Mouse (Mus musculus) MEL (cell line): Measurements from ENCODE around the gene Cadm2. TPM values are rescaled to one million over a fixed set of nuclear protein-coding genes. Genes with fewer than 3 reads are reported as not detected.

Source experiments
- DNase-seq: peaks from one replicate; pipeline ENCODE4 v3.0.0; 2011; ENCODE audit warnings: low read depth, low spot score
- H3K27ac ChIP-seq: 2 replicates; pipeline ENCODE4 v1.5.1; 2012; ENCODE audit warnings: low read depth, mild to moderate bottlenecking, control low read depth, low read length, moderate library complexity; ENCODE audit not compliant: control insufficient read depth
- H3K27me3 ChIP-seq, 2 experiments: fragments of 150-350 bp in 1 of 2; sonication (generic) in 1 of 2; 2 replicates each; pipeline ENCODE4 v1.6.1; 2012; ENCODE audit warnings: low read length in 2 of 2, mild to moderate bottlenecking in 2 of 2, improper control_type of control experiment in 1 of 2, moderate library complexity in 1 of 2; ENCODE audit not compliant: insufficient read depth in 2 of 2, control insufficient read depth in 1 of 2
- H3K36me3 ChIP-seq, 2 experiments: 2 replicates each; pipeline ENCODE4 v1.6.1; 2012 to 2014; ENCODE audit warnings: low read length in 2 of 2, improper control_type of control experiment in 1 of 2, inconsistent platforms in 1 of 2, mild to moderate bottlenecking in 1 of 2; ENCODE audit not compliant: insufficient read depth in 2 of 2, control insufficient read depth in 1 of 2
- H3K4me1 ChIP-seq, 2 experiments: fragments of 150-350 bp in 1 of 2; sonication (generic) in 1 of 2; 2 replicates each; pipeline ENCODE4 v1.6.1; 2012; ENCODE audit warnings: low read length in 2 of 2, improper control_type of control experiment in 1 of 2, mild to moderate bottlenecking in 1 of 2; ENCODE audit not compliant: insufficient read depth in 2 of 2, control insufficient read depth in 1 of 2
- H3K4me3 ChIP-seq, 2 experiments: fragments of 150-350 bp in 1 of 2; sonication (generic) in 1 of 2; 2 replicates each; pipeline ENCODE4 v1.5.1; 2012; ENCODE audit warnings: low read depth in 2 of 2, low read length in 2 of 2, mild to moderate bottlenecking in 2 of 2, moderate library complexity in 2 of 2, control low read depth in 1 of 2, improper control_type of control experiment in 1 of 2; ENCODE audit not compliant: control insufficient read depth in 1 of 2, insufficient read depth in 1 of 2
- H3K79me2 ChIP-seq: 2 replicates; pipeline ENCODE4 v1.6.1; 2012; ENCODE audit warnings: mild to moderate bottlenecking, low read length, moderate library complexity; ENCODE audit not compliant: control insufficient read depth, poor library complexity, insufficient read depth
- H3K9ac ChIP-seq: 2 replicates; pipeline ENCODE4 v1.6.1; 2012; ENCODE audit warnings: low read depth, mild to moderate bottlenecking, control low read depth, low read length, moderate library complexity; ENCODE audit not compliant: control insufficient read depth, poor library complexity, severe bottlenecking
- H3K9me3 ChIP-seq: fragments of 150-350 bp; sonication (generic); replicated peaks from 2 replicates; pipeline ENCODE4 v1.6.1; 2012; ENCODE audit warnings: mild to moderate bottlenecking, low read length, improper control_type of control experiment, moderate library complexity; ENCODE audit not compliant: insufficient read depth
- CHD1 ChIP-seq: IDR thresholded peaks from 2 replicates; pipeline ENCODE4 v1.6.1; 2012; ENCODE audit warnings: low read depth, mild to moderate bottlenecking, inconsistent platforms, low read length, improper control_type of control experiment
- CHD2 ChIP-seq: IDR thresholded peaks from 2 replicates; pipeline ENCODE4 v1.6.1; 2011; ENCODE audit warnings: low read length, improper control_type of control experiment
- E2F4 ChIP-seq: IDR thresholded peaks from 2 replicates; pipeline ENCODE4 v1.6.1; 2011; ENCODE audit warnings: low read depth, low read length, improper control_type of control experiment, borderline replicate concordance
- ELF1 ChIP-seq: IDR thresholded peaks from 2 replicates; pipeline ENCODE4 v1.6.1; 2014; ENCODE audit warnings: low read depth, mild to moderate bottlenecking, inconsistent platforms, low read length, improper control_type of control experiment, moderate library complexity
- HCFC1 ChIP-seq: IDR thresholded peaks from 2 replicates; pipeline ENCODE4 v1.6.1; 2012; ENCODE audit warnings: low read depth, mild to moderate bottlenecking, inconsistent platforms, low read length, improper control_type of control experiment, moderate library complexity
- JUND ChIP-seq: IDR thresholded peaks from 2 replicates; pipeline ENCODE4 v1.6.1; 2011; ENCODE audit warnings: low read depth, mild to moderate bottlenecking, improper control_type of control experiment, low read length
- KAT2A ChIP-seq: conservative IDR thresholded peaks from 2 replicates; pipeline ENCODE4 v1.6.1; 2012; ENCODE audit warnings: low read depth, low read length, improper control_type of control experiment, inconsistent platforms
- MAX ChIP-seq: IDR thresholded peaks from 2 replicates; pipeline ENCODE4 v1.6.1; 2011; ENCODE audit warnings: low read length, improper control_type of control experiment
- MAZ ChIP-seq: IDR thresholded peaks from 2 replicates; pipeline ENCODE4 v1.6.1; 2012; ENCODE audit warnings: low read depth, mild to moderate bottlenecking, inconsistent platforms, low read length, improper control_type of control experiment
- MXI1 ChIP-seq: IDR thresholded peaks from 2 replicates; pipeline ENCODE4 v1.6.1; 2011; ENCODE audit warnings: mild to moderate bottlenecking, low read depth, low read length, improper control_type of control experiment
- MYB ChIP-seq: IDR thresholded peaks from 2 replicates; pipeline ENCODE4 v1.6.1; 2011; ENCODE audit warnings: mild to moderate bottlenecking, low read depth, low read length, improper control_type of control experiment
- NELFE ChIP-seq: IDR thresholded peaks from 2 replicates; pipeline ENCODE4 v1.6.1; 2011; ENCODE audit warnings: low read depth, low read length, improper control_type of control experiment
- NRF1 ChIP-seq: IDR thresholded peaks from 2 replicates; pipeline ENCODE4 v1.6.1; 2014; ENCODE audit warnings: low read depth, mild to moderate bottlenecking, inconsistent platforms, low read length, improper control_type of control experiment, moderate library complexity; ENCODE audit not compliant: poor library complexity, insufficient read depth, severe bottlenecking
- POLR2A ChIP-seq, 2 experiments: IDR thresholded peaks; 2 replicates each; pipeline ENCODE4 v1.6.1; 2011 to 2012; ENCODE audit warnings: low read length in 2 of 2, mild to moderate bottlenecking in 2 of 2, control low read depth in 1 of 2, improper control_type of control experiment in 1 of 2, low read depth in 1 of 2, moderate library complexity in 1 of 2; ENCODE audit not compliant: control insufficient read depth in 1 of 2, insufficient read depth in 1 of 2, poor library complexity in 1 of 2
- POLR2AphosphoS5 ChIP-seq: IDR thresholded peaks from 2 replicates; pipeline ENCODE4 v1.6.1; 2012; ENCODE audit warnings: low read depth, borderline replicate concordance, mild to moderate bottlenecking, inconsistent platforms, low read length, moderate library complexity, mixed read lengths
- SIN3A ChIP-seq: IDR thresholded peaks from 2 replicates; pipeline ENCODE4 v1.6.1; 2012; ENCODE audit warnings: low read length, improper control_type of control experiment, inconsistent platforms
- TAL1 ChIP-seq: IDR thresholded peaks from 2 replicates; pipeline ENCODE4 v1.6.1; 2012; ENCODE audit warnings: mild to moderate bottlenecking, inconsistent platforms, low read length, moderate library complexity, mixed read lengths
- TBP ChIP-seq: IDR thresholded peaks from 2 replicates; pipeline ENCODE4 v1.8.0; 2011; ENCODE audit warnings: low read depth, low read length, improper control_type of control experiment
- TCF12 ChIP-seq: IDR thresholded peaks from 2 replicates; pipeline ENCODE4 v1.6.1; 2014; ENCODE audit warnings: low read depth, mild to moderate bottlenecking, inconsistent platforms, low read length, improper control_type of control experiment, moderate library complexity
- UBTF ChIP-seq: IDR thresholded peaks from 2 replicates; pipeline ENCODE4 v1.6.1; 2012; ENCODE audit warnings: low read depth, mild to moderate bottlenecking, inconsistent platforms, low read length, improper control_type of control experiment, moderate library complexity, borderline replicate concordance; ENCODE audit not compliant: insufficient read depth
- USF2 ChIP-seq, 2 experiments: IDR thresholded peaks; 2 replicates each; pipeline ENCODE4 v1.6.1; 2011 to 2012; ENCODE audit warnings: improper control_type of control experiment in 2 of 2, low read length in 2 of 2, borderline replicate concordance in 1 of 2, inconsistent platforms in 1 of 2, low read depth in 1 of 2, mild to moderate bottlenecking in 1 of 2; ENCODE audit not compliant: insufficient read depth in 1 of 2
- ZC3H11A ChIP-seq: IDR thresholded peaks from 2 replicates; pipeline ENCODE4 v1.6.1; 2012; ENCODE audit warnings: low read depth, mild to moderate bottlenecking, inconsistent platforms, low read length, improper control_type of control experiment
- ZKSCAN1 ChIP-seq: IDR thresholded peaks from 2 replicates; pipeline ENCODE4 v1.6.1; 2012; ENCODE audit warnings: low read depth, mild to moderate bottlenecking, inconsistent platforms, low read length, improper control_type of control experiment, moderate library complexity
- ZMIZ1 ChIP-seq: IDR thresholded peaks from 2 replicates; pipeline ENCODE4 v1.6.1; 2012; ENCODE audit warnings: low read depth, mild to moderate bottlenecking, inconsistent platforms, low read length, improper control_type of control experiment, moderate library complexity
- ZNF384 ChIP-seq: IDR thresholded peaks from 2 replicates; pipeline ENCODE4 v1.6.1; 2012; ENCODE audit warnings: low read depth, mild to moderate bottlenecking, inconsistent platforms, low read length, improper control_type of control experiment
- polyA plus RNA-seq, 2 experiments: library from polyadenylated mRNA; stranded (reverse) in 1 of 2; unstranded in 1 of 2; fragments of >175 nt in 1 of 2; fragments of >200 nt in 1 of 2; gene quantifications; 2 replicates each; pipeline versions ENCODE4 v1.2.1 to v1.2.4; 2012; ENCODE audit warnings: low replicate concordance in 2 of 2, low read depth in 1 of 2; ENCODE audit not compliant: insufficient read length in 2 of 2, insufficient read depth in 1 of 2, missing spikeins in 1 of 2
- total RNA-seq: library from RNA; depleted of rRNA; stranded (reverse); fragments of 300-350 nt; gene quantifications from 2 replicates; pipeline ENCODE4 v1.2.3, GENCODE M21; 2012

The Cadm2 gene
- total and polyA plus RNA-seq, 3 experiments: not detected

DNA sequence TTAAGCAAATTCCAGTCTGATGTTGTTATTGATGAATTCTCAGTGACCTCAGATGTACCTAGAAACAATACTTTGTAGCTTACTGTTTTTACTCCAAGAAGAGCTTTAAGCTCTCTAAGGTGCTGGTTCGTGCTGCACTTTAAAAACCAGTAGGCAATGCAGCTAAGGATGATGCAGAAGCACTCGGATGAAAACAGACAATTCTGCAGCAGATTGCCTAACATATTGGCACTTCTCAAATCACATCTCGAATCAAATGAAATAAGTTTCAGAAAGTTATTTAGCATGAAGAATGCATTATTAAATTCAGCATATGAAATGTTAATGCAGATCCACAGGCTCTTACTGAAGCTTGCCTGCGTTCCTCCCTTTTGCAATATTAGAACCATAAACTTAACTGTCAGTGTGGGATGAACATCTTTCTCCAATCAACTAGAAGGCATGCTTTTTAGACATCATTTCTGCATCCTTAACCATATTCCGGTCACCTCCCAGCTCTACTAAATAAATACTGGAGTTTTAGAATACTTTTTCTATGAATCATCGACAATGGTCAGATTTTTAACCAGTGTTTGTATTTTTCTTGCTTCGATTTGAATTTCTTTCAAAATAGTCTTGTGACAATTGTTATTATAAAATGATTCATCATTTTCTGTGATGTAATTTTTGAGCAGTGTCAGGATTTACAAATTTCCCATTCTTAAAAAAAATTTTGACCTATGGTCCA is 544.4 kb downstream of the Cadm2 start:
- Histone ChIP-seq H3K27me3 (no peaks in the 10 kb centered on the region), H3K79me2 (no peaks in the 10 kb centered on the region), H3K4me1 (no peaks in the 10 kb centered on the region), H3K9me3 (no peaks in the 10 kb centered on the region), H3K36me3 (no peaks in the 10 kb centered on the region), H3K4me3 (no peak overlapping the region), H3K27ac (no peak overlapping the region), H3K9ac (no peak overlapping the region)
- no peak for TF ChIP-seq CHD1
- no peak for TF ChIP-seq ZMIZ1
- no peak for TF ChIP-seq CHD2
- TF ChIP-seq TBP: no peak
- TF ChIP-seq ZKSCAN1: no peak
- TF ChIP-seq ELF1: no peak
- TF ChIP-seq TAL1: no peak
- no peak for TF ChIP-seq USF2 (IDR thresholded peaks at IDR 0.05; ENCODE audit: borderline replicate concordance in 1 of 2, insufficient read depth in 1 of 2, low read depth in 1 of 2, low read length in 2 of 2)
- no peak for TF ChIP-seq UBTF
- TF ChIP-seq MAX: no peak
- no peak for TF ChIP-seq ZC3H11A
- no peak for TF ChIP-seq SIN3A
- TF ChIP-seq KAT2A: no peak
- TF ChIP-seq MXI1: no peak
- DNase-seq: no peak

DNA sequence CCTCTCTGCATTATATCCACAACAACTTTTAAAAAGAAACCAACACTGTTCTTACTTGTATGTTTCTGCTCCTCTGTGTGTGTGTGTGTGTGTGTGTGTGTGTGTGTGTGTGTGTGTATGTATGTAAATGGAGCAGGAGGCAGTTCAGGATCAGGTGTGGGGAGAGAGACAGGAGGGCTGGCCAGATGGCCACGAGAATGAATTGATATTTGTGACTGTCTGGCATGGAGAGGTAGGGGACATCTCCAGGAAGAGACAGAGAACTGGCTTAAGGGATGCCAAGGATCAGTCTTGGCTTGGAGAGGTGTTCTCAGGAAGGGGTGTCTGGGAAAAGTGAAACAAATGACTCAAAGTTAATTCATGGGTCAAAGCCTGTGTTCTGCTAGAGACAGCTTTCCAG is 552.2 kb downstream of the Cadm2 start:
- no peak for DNase-seq
- Histone ChIP-seq H3K9me3 (no peaks in the 10 kb centered on the region), H3K36me3 (no peaks in the 10 kb centered on the region), H3K4me3 (no peak overlapping the region), H3K27me3 (no peaks in the 10 kb centered on the region), H3K79me2 (no peaks in the 10 kb centered on the region), H3K4me1 (no peaks in the 10 kb centered on the region), H3K27ac (no peak overlapping the region), H3K9ac (no peak overlapping the region)
- TF ChIP-seq JUND (no peak), ELF1 (no peak), NELFE (no peak), ZNF384 (no peak), TCF12 (no peak), POLR2AphosphoS5 (no peak), KAT2A (no peak), E2F4 (no peak), CHD2 (no peak), NRF1 (no peak), HCFC1 (no peak), MXI1 (no peak), POLR2A (IDR thresholded peaks at IDR 0.05; ENCODE audit: control insufficient read depth in 1 of 2, insufficient read depth in 1 of 2, low read depth in 1 of 2, low read length in 2 of 2, poor library complexity in 1 of 2) (no peak), MAZ (no peak), ZC3H11A (no peak), TBP (no peak), MYB (no peak)
